Mouse (Mus musculus): Measurements from ENCODE around the gene Cpsf6. TPM values are rescaled to one million over a fixed set of nuclear protein-coding genes. Genes with fewer than 3 reads are reported as not detected.

Gene Cpsf6
- polyA plus RNA-seq, 1 experiment from 2014 or later: 89.7 TPM

- Histone ChIP-seq H3K9me3 (replicated peaks; ENCODE audit: control insufficient read depth, low read length) (no peaks in the 10 kb centered on the region), H3K4me1 (ENCODE audit: control insufficient read depth, insufficient read depth, low read length) (no peaks in the 10 kb centered on the region), H3K27me3 (ENCODE audit: control insufficient read depth, insufficient read depth, low read length) (no peaks in the 10 kb centered on the region), H3K4me3 (ENCODE audit: low read length) (no peak overlapping the region), H3K27ac (ENCODE audit: low read length) (no peak overlapping the region), H3K36me3 (ENCODE audit: control insufficient read depth, insufficient read depth) (no peaks in the 10 kb centered on the region), H3K9ac (ENCODE audit: low read length) (no peak overlapping the region), H3K4me2 (ENCODE audit: low read depth, low read length) (no peak overlapping the region)
- WGBS: 83% methylated on average over 15 of the region's 15 CpGs
- ATAC-seq (replicated peaks; ENCODE audit: extremely low read depth, insufficient read depth, low FRiP score): no peak
Observed at GRCm38 (mm10) chr10:117403344-117403953, 23.6 kb upstream of the Cpsf6 start.

- H3K27ac ChIP-seq (ENCODE audit: low read length): no peak overlapping the region
- no peaks in the 10 kb centered on the region for H3K4me1 ChIP-seq (ENCODE audit: control insufficient read depth, insufficient read depth, low read length)
- H3K9ac ChIP-seq (ENCODE audit: low read length): no peak overlapping the region
- no peak overlapping the region for H3K4me2 ChIP-seq (ENCODE audit: low read depth, low read length)
- H3K27me3 ChIP-seq (ENCODE audit: control insufficient read depth, insufficient read depth, low read length): no peaks in the 10 kb centered on the region
- H3K4me3 ChIP-seq (ENCODE audit: low read length): no peak overlapping the region
- no peaks in the 10 kb centered on the region for H3K36me3 ChIP-seq (ENCODE audit: control insufficient read depth, insufficient read depth)
- ATAC-seq (replicated peaks; ENCODE audit: extremely low read depth, insufficient read depth, low FRiP score): no peak
- H3K9me3 ChIP-seq (replicated peaks; ENCODE audit: control insufficient read depth, low read length): no peaks in the 10 kb centered on the region
- WGBS: 69% methylated on average over 20 of the region's 20 CpGs
Observed at GRCm38 (mm10) chr10:117402403-117403333, 22.9 kb upstream of the Cpsf6 start.

GRCm38 (mm10) chr10:117401364-117401763 lies 21.5 kb upstream of the Cpsf6 start:
- no peaks in the 10 kb centered on the region for H3K9me3 ChIP-seq (replicated peaks; ENCODE audit: control insufficient read depth, low read length)
- ATAC-seq (replicated peaks; ENCODE audit: extremely low read depth, insufficient read depth, low FRiP score): no peak
- no peaks in the 10 kb centered on the region for H3K27me3 ChIP-seq (ENCODE audit: control insufficient read depth, insufficient read depth, low read length)
- H3K4me1 ChIP-seq (ENCODE audit: control insufficient read depth, insufficient read depth, low read length): 0 out of 2 replicates have a peak, but pooled peaks cover 2% of the 10 kb centered on the region
- no peak overlapping the region for H3K4me3 ChIP-seq (ENCODE audit: low read length)
- H3K4me2 ChIP-seq (ENCODE audit: low read depth, low read length): no peak overlapping the region
- H3K27ac ChIP-seq (ENCODE audit: low read length): no peak overlapping the region
- WGBS: 88% methylated on average over 4 of the region's 4 CpGs
- H3K9ac ChIP-seq (ENCODE audit: low read length): no peak overlapping the region
- H3K36me3 ChIP-seq (ENCODE audit: control insufficient read depth, insufficient read depth): no peaks in the 10 kb centered on the region

GRCm38 (mm10) chr10:117400246-117400954 lies 20.6 kb upstream of the Cpsf6 start:
- Histone ChIP-seq H3K27ac (ENCODE audit: low read length) (no peak overlapping the region), H3K9ac (ENCODE audit: low read length) (no peak overlapping the region), H3K4me1 (ENCODE audit: control insufficient read depth, insufficient read depth, low read length) (0 out of 2 replicates have a peak, but pooled peaks cover 2% of the 10 kb centered on the region), H3K36me3 (ENCODE audit: control insufficient read depth, insufficient read depth) (no peaks in the 10 kb centered on the region), H3K4me2 (ENCODE audit: low read depth, low read length) (no peak overlapping the region), H3K4me3 (ENCODE audit: low read length) (no peak overlapping the region), H3K27me3 (ENCODE audit: control insufficient read depth, insufficient read depth, low read length) (no peaks in the 10 kb centered on the region), H3K9me3 (replicated peaks; ENCODE audit: control insufficient read depth, low read length) (no peaks in the 10 kb centered on the region)
- ATAC-seq (replicated peaks; ENCODE audit: extremely low read depth, insufficient read depth, low FRiP score): no peak
- 76% methylated on average over 4 of the region's 4 CpGs for WGBS

GRCm38 (mm10) chr10:117399839-117400238 lies 20.0 kb upstream of the Cpsf6 start:
- Histone ChIP-seq H3K4me3 (ENCODE audit: low read length) (no peak overlapping the region), H3K4me2 (ENCODE audit: low read depth, low read length) (no peak overlapping the region), H3K4me1 (ENCODE audit: control insufficient read depth, insufficient read depth, low read length) (0 out of 2 replicates have a peak, but pooled peaks cover 2% of the 10 kb centered on the region), H3K27ac (ENCODE audit: low read length) (no peak overlapping the region), H3K36me3 (ENCODE audit: control insufficient read depth, insufficient read depth) (no peaks in the 10 kb centered on the region), H3K9ac (ENCODE audit: low read length) (no peak overlapping the region), H3K9me3 (replicated peaks; ENCODE audit: control insufficient read depth, low read length) (no peaks in the 10 kb centered on the region), H3K27me3 (ENCODE audit: control insufficient read depth, insufficient read depth, low read length) (no peaks in the 10 kb centered on the region)
- no peak for ATAC-seq (replicated peaks; ENCODE audit: extremely low read depth, insufficient read depth, low FRiP score)
- WGBS: 87% methylated on average over 3 of the region's 3 CpGs

- WGBS: 56% methylated on average over 2 of the region's 2 CpGs
Observed at GRCm38 (mm10) chr10:117399196-117399595, 19.4 kb upstream of the Cpsf6 start.

GRCm38 (mm10) chr10:117398044-117398780 lies 18.4 kb upstream of the Cpsf6 start:
- Histone ChIP-seq H3K4me1 (ENCODE audit: control insufficient read depth, insufficient read depth, low read length) (0 out of 2 replicates have a peak, but pooled peaks cover 2% of the 10 kb centered on the region), H3K36me3 (ENCODE audit: control insufficient read depth, insufficient read depth) (no peaks in the 10 kb centered on the region), H3K9me3 (replicated peaks; ENCODE audit: control insufficient read depth, low read length) (no peaks in the 10 kb centered on the region), H3K4me3 (ENCODE audit: low read length) (no peak overlapping the region), H3K9ac (ENCODE audit: low read length) (no peak overlapping the region), H3K27ac (ENCODE audit: low read length) (no peak overlapping the region), H3K27me3 (ENCODE audit: control insufficient read depth, insufficient read depth, low read length) (no peaks in the 10 kb centered on the region), H3K4me2 (ENCODE audit: low read depth, low read length) (no peak overlapping the region)
- ATAC-seq (replicated peaks; ENCODE audit: extremely low read depth, insufficient read depth, low FRiP score): no peak
- whole genome bisulfite sequencing: 72% methylated on average over 18 of the region's 18 CpGs

More at GRCm38 (mm10) chr10:117399196-117399595, 19.4 kb upstream of the Cpsf6 start:
- 0 out of 2 replicates have a peak, but pooled peaks cover 2% of the 10 kb centered on the region for H3K4me1 ChIP-seq (ENCODE audit: control insufficient read depth, insufficient read depth, low read length)
- H3K27ac ChIP-seq (ENCODE audit: low read length): no peak overlapping the region
- H3K27me3 ChIP-seq (ENCODE audit: control insufficient read depth, insufficient read depth, low read length): no peaks in the 10 kb centered on the region
- H3K4me2 ChIP-seq (ENCODE audit: low read depth, low read length): no peak overlapping the region
- no peak overlapping the region for H3K9ac ChIP-seq (ENCODE audit: low read length)
- H3K4me3 ChIP-seq (ENCODE audit: low read length): no peak overlapping the region
- H3K36me3 ChIP-seq (ENCODE audit: control insufficient read depth, insufficient read depth): no peaks in the 10 kb centered on the region
- H3K9me3 ChIP-seq (replicated peaks; ENCODE audit: control insufficient read depth, low read length): no peaks in the 10 kb centered on the region
- no peak for ATAC-seq (replicated peaks; ENCODE audit: extremely low read depth, insufficient read depth, low FRiP score)

- 0 out of 2 replicates have a peak, but pooled peaks cover 2% of the 10 kb centered on the region for H3K4me1 ChIP-seq (ENCODE audit: control insufficient read depth, insufficient read depth, low read length)
- H3K9ac ChIP-seq (ENCODE audit: low read length): no peak overlapping the region
- ATAC-seq (replicated peaks; ENCODE audit: extremely low read depth, insufficient read depth, low FRiP score): no peak
- no peak overlapping the region for H3K4me3 ChIP-seq (ENCODE audit: low read length)
- H3K4me2 ChIP-seq (ENCODE audit: low read depth, low read length): peak overlapping the region; percentile 45
- 70% methylated on average over 9 of the region's 10 CpGs for WGBS
- H3K27me3 ChIP-seq (ENCODE audit: control insufficient read depth, insufficient read depth, low read length): no peaks in the 10 kb centered on the region
- no peaks in the 10 kb centered on the region for H3K36me3 ChIP-seq (ENCODE audit: control insufficient read depth, insufficient read depth)
- H3K27ac ChIP-seq (ENCODE audit: low read length): no peak overlapping the region
- no peaks in the 10 kb centered on the region for H3K9me3 ChIP-seq (replicated peaks; ENCODE audit: control insufficient read depth, low read length)
Observed at GRCm38 (mm10) chr10:117397106-117397625, 17.4 kb upstream of the Cpsf6 start.
